Mouse (Mus musculus) spleen, postnatal 4 days (tissue): Measurements from ENCODE around the gene Serpina1c.
"Not testable (repeated sequence)": the region's sequence is repeated elsewhere in the genome, so short reads cannot be mapped to it uniquely, and the experiment has no call there.

Experiments used
- DNase-seq, 2 experiments: peaks; one replicate each; pipeline ENCODE4 v3.0.0; 2022; ENCODE audit warnings: low spot score in 2 of 2

Gene Serpina1c

DNA sequence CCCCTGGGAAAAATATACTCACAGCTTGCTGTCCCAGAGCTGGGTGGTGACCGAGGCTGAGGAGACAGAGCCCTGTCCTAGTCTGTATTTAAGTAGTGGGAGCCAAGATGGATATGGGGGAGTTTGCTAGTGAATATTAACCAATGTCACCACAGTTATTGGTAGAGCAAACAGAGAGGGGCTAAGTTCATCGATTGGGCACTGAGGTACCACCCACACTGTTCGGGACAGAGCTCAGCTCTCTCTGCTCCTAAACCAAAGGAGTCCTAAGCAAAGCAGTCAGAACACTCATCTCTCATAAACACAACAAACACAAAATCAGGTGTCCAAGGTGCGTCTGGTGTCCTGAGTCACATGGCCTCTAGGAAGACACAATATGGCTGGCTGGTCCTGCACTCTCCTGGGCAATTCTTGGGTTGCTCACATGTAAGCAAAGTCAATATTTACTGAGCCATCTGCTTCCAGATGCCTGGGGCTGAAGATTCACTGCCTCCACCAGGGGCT is at the start of gene Serpina1c:
TSS of gene Serpina1c (minus strand) at position 51 of the 504 bp plus-strand sequence.
- DNase-seq, result not testable (repeated sequence)

DNA sequence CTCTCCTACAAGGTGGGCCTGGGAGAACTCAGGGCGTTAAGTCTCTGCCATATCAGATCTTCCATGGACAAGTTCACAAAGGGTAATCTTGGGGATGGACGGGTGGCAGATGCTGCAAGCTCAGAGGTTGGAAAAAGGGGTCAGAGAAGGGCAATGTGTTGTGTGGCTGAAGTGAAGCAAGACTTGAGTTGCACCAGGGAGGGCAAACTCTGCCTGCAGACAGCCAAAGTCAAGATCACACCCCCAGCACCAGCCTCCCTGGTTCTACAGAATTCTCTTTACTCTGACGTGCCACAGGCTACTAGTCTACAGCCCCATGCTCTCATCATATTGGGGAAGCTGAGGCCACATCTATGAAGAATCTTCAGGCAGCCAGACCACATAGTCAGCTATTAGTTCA is 48.3 kb upstream of the Serpina1c start:
- not testable (repeated sequence) for DNase-seq

- DNase-seq, result no peak
Measured at GRCm38 (mm10) chr12:103946243-103946642, 41.6 kb upstream of the Serpina1c start.

DNA sequence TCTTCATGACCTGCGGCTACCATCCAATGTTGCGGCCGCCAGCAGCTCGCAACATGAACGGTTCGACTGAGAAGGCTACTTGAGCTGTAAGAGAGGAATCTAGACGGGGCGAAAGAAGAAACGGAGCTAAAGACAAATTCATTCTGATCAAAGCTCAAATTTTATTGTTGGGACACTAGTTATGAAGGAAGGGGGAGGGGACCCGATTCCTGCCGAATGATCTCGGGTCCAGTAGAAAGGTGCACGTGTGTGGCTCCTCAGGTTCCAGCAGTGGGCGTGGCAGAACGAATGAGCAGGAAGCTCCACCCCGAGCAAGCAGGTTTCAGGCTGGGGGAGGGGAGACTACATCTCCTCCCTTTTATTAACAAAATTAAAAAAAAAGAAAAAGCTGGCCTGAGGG is 4.5 kb upstream of the Serpina1c start:
- DNase-seq, result not testable (repeated sequence)

- not testable (repeated sequence) for DNase-seq
Measured at GRCm38 (mm10) chr12:103907746-103908145, 3.1 kb upstream of the Serpina1c start.

GRCm38 (mm10) chr12:103901929-103902328 is 2.8 kb downstream of the Serpina1c start:
- DNase-seq, result peak in 1 of 2 experiments; percentile 33

DNA sequence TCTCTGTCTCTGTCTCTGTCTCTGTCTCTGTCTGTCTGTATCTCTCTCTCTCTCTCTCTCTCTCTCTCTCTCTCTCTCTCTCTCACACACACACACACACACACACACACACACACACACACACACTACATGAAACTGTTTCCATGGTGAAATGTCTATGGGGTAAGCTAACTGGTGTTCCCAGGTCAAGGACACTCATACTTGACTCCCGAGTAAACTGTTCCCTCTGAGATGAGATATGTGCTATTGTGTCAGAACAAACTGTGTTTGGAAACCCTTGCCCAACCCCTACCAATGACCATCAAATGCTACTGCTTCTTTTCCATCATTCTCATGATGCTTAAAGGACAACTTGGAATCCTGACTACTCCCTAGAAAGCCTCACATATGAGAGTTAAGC is 37.8 kb downstream of the Serpina1c start:
- DNase-seq, result not testable (repeated sequence)

DNA sequence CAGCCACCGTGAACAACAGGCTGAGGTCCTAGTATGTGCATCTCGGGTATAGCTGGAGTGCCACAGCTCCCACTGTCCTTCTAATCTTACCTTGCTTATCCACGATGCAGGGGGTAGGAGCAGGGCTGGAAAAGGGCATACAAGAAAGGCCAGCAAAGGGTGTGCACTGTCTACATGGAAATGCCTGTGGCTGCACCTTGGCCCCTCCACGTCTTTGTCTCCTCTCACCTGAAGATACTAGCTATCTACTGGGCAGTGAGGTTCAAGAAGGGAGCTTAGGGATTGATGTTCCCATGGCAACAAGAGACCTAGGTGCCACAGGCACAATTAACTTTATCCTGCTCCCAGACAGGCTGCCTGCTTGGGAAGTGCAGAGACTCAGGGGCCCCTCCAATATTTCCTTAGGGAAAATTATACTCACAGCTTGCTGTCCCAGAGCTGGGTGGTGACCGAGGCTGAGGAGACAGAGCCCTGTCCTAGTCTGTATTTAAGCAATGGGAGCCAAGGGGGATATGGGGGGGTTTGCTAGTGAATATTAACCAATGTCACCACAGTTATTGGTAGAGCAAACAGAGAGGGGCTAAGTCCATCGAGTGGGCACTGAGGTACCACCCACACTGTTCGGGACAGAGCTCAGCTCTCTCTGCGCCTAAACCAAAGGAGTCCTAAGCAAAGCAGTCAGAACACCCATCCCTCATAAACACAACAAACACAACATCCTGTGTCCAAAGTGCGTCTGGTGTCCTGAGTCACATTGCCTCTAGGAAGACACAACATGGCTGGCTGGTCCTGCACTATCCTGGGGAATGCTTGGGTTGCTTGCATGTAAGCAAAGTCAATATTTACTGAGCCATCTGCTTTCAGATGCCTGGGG is 41.3 kb downstream of the Serpina1c start, which contains the start of gene Serpina1a:
TSS of gene Serpina1a (minus strand) at position 462 of the 874 bp plus-strand sequence.
- DNase-seq, result not testable (repeated sequence)

- DNase-seq, result no peak
Measured at GRCm38 (mm10) chr12:103860976-103861375, 43.7 kb downstream of the Serpina1c start.

- DNase-seq, result not testable (repeated sequence)
Measured at GRCm38 (mm10) chr12:103860571-103860970, 44.1 kb downstream of the Serpina1c start.

- not testable (repeated sequence) for DNase-seq
Measured at GRCm38 (mm10) chr12:103859584-103859983, 45.1 kb downstream of the Serpina1c start.

DNA sequence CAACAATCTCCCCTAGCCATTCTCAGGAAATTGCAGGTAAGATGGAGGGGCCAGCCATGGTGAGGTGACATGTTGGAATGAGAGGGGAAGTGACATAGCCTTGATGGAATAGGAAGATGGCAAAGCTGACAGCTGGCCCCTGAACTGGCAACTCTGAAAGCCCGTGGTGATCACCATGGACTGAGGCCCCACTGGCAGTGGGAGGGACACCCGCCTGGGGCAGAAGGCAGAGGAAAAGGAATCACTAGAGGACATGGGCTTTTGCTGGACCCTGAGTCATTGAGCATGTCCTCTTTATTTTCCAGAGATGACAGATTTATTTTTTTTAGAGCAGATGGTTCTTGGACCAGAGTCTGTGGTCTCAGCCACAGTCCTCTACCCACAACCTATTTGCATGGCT is 51.7 kb downstream of the Serpina1c start:
- not testable (repeated sequence) for DNase-seq
